Mouse (Mus musculus): ENCODE measurements at regions not wholly inside any gene's neighbourhood (a gene's known extent, or its start where the extent isn't known, plus 50 kb on each side); places are given as distances from the start of the nearest gene placed in this dataset.

GRCm38 (mm10) chr11:17417656-17418289 lies 160.4 kb downstream of the C1d start:
- H3K27me3 ChIP-seq: 0 out of 2 replicates have a peak, but pooled peaks cover 3% of the 10 kb centered on the region
- no peak overlapping the region for H3K4me3 ChIP-seq
- ATAC-seq (ENCODE audit: low FRiP score, low read depth): no peak
- H3K9ac ChIP-seq: no peak overlapping the region
- no peaks in the 10 kb centered on the region for H3K36me3 ChIP-seq
- 53% methylated on average over 4 of the region's 4 CpGs for WGBS
- H3K4me2 ChIP-seq (replicated peaks): no peak overlapping the region
- H3K27ac ChIP-seq: no peak overlapping the region
- H3K9me3 ChIP-seq: peaks cover 6% of the 10 kb centered on the region
- no peaks in the 10 kb centered on the region for H3K4me1 ChIP-seq

GRCm38 (mm10) chr11:17442133-17442532 lies 184.8 kb downstream of the C1d start:
- H3K9ac ChIP-seq: no peak overlapping the region
- peaks cover 72% of the 10 kb centered on the region for H3K27me3 ChIP-seq
- H3K4me2 ChIP-seq (replicated peaks): no peak overlapping the region
- H3K36me3 ChIP-seq: no peaks in the 10 kb centered on the region
- no peak overlapping the region for H3K27ac ChIP-seq
- 12% methylated on average over 4 of the region's 4 CpGs for WGBS
- H3K4me1 ChIP-seq: no peaks in the 10 kb centered on the region
- H3K4me3 ChIP-seq: no peak overlapping the region
- no peak for ATAC-seq (ENCODE audit: low FRiP score, low read depth)
- H3K9me3 ChIP-seq: no peaks in the 10 kb centered on the region

- 64% methylated on average over 7 of the region's 7 CpGs for WGBS
- no peak overlapping the region for H3K4me2 ChIP-seq (replicated peaks)
- no peak overlapping the region for H3K27ac ChIP-seq
- H3K27me3 ChIP-seq: peaks cover 89% of the 10 kb centered on the region
- peaks cover 11% of the 10 kb centered on the region for H3K4me1 ChIP-seq
- ATAC-seq (ENCODE audit: low FRiP score, low read depth): no peak
- no peak overlapping the region for H3K4me3 ChIP-seq
- no peaks in the 10 kb centered on the region for H3K36me3 ChIP-seq
- no peak overlapping the region for H3K9ac ChIP-seq
- H3K9me3 ChIP-seq: no peaks in the 10 kb centered on the region
Observed at GRCm38 (mm10) chr11:17449289-17449688, 191.9 kb downstream of the C1d start.

- no peak for ATAC-seq (ENCODE audit: low FRiP score, low read depth)
- no peak overlapping the region for H3K9ac ChIP-seq
- H3K9me3 ChIP-seq: no peaks in the 10 kb centered on the region
- no peak overlapping the region for H3K4me3 ChIP-seq
- peaks cover 93% of the 10 kb centered on the region for H3K27me3 ChIP-seq
- 18% methylated on average over 7 of the region's 7 CpGs for WGBS
- H3K36me3 ChIP-seq: no peaks in the 10 kb centered on the region
- H3K27ac ChIP-seq: no peak overlapping the region
- H3K4me1 ChIP-seq: peaks cover 11% of the 10 kb centered on the region
- no peak overlapping the region for H3K4me2 ChIP-seq (replicated peaks)
Observed at GRCm38 (mm10) chr11:17450360-17451045, 193.1 kb downstream of the C1d start.

GRCm38 (mm10) chr11:17451451-17451850 lies 194.1 kb downstream of the C1d start:
- Histone ChIP-seq H3K27me3 (peaks cover 91% of the 10 kb centered on the region), H3K9me3 (no peaks in the 10 kb centered on the region), H3K9ac (no peak overlapping the region), H3K4me1 (peaks cover 11% of the 10 kb centered on the region), H3K4me3 (no peak overlapping the region), H3K36me3 (no peaks in the 10 kb centered on the region), H3K4me2 (replicated peaks) (no peak overlapping the region), H3K27ac (no peak overlapping the region)
- no peak for ATAC-seq (ENCODE audit: low FRiP score, low read depth)
- WGBS: 80% methylated on average over 2 of the region's 2 CpGs

- Histone ChIP-seq H3K4me2 (replicated peaks) (no peak overlapping the region), H3K4me3 (no peak overlapping the region), H3K27me3 (peaks cover 90% of the 10 kb centered on the region), H3K27ac (no peak overlapping the region), H3K9ac (no peak overlapping the region), H3K4me1 (peaks cover 11% of the 10 kb centered on the region), H3K36me3 (no peaks in the 10 kb centered on the region), H3K9me3 (no peaks in the 10 kb centered on the region)
- no peak for ATAC-seq (ENCODE audit: low FRiP score, low read depth)
- 68% methylated on average over 9 of the region's 9 CpGs for WGBS
Observed at GRCm38 (mm10) chr11:17453530-17453929, 196.2 kb downstream of the C1d start.

- H3K4me2 ChIP-seq (replicated peaks): no peak overlapping the region
- H3K36me3 ChIP-seq: no peaks in the 10 kb centered on the region
- 73% methylated on average over 4 of the region's 4 CpGs for WGBS
- peaks cover 75% of the 10 kb centered on the region for H3K27me3 ChIP-seq
- no peak overlapping the region for H3K4me3 ChIP-seq
- peaks cover 3% of the 10 kb centered on the region; the same call in 1 of the 2 replicates for H3K4me1 ChIP-seq
- H3K9me3 ChIP-seq: no peaks in the 10 kb centered on the region
- ATAC-seq (ENCODE audit: low FRiP score, low read depth): no peak
- H3K27ac ChIP-seq: no peak overlapping the region
- no peak overlapping the region for H3K9ac ChIP-seq
Observed at GRCm38 (mm10) chr11:17458946-17459345, 201.6 kb downstream of the C1d start.

GRCm38 (mm10) chr11:17460024-17460919 lies 202.9 kb downstream of the C1d start:
- no peak for ATAC-seq (ENCODE audit: low FRiP score, low read depth)
- Histone ChIP-seq H3K4me3 (no peak overlapping the region), H3K4me1 (peaks cover 3% of the 10 kb centered on the region; the same call in 1 of the 2 replicates), H3K36me3 (no peaks in the 10 kb centered on the region), H3K9me3 (no peaks in the 10 kb centered on the region), H3K27ac (no peak overlapping the region), H3K27me3 (peaks cover 68% of the 10 kb centered on the region), H3K4me2 (replicated peaks) (peak overlapping the region; percentile 50), H3K9ac (no peak overlapping the region)
- 24% methylated on average over 11 of the region's 11 CpGs for WGBS

GRCm38 (mm10) chr11:17460920-17461279 lies 203.5 kb downstream of the C1d start:
- Histone ChIP-seq H3K27ac (no peak overlapping the region), H3K27me3 (peaks cover 63% of the 10 kb centered on the region), H3K4me1 (peaks cover 3% of the 10 kb centered on the region; the same call in 1 of the 2 replicates), H3K4me2 (replicated peaks) (peak overlapping the region; percentile 50), H3K36me3 (no peaks in the 10 kb centered on the region), H3K4me3 (peak overlapping the region; percentile 19; the same call in 1 of the 2 replicates), H3K9me3 (no peaks in the 10 kb centered on the region), H3K9ac (no peak overlapping the region)
- WGBS: 9% methylated on average over 13 of the region's 13 CpGs
- no peak for ATAC-seq (ENCODE audit: low FRiP score, low read depth)

GRCm38 (mm10) chr11:17461701-17462100 lies 204.3 kb downstream of the C1d start:
- Histone ChIP-seq H3K9me3 (no peaks in the 10 kb centered on the region), H3K27me3 (peaks cover 57% of the 10 kb centered on the region)
- 78% methylated on average over 1 of the region's 1 CpGs for WGBS

GRCm38 (mm10) chr11:17464875-17465274 lies 207.5 kb downstream of the C1d start:
- Histone ChIP-seq H3K27ac (no peak overlapping the region), H3K4me1 (peaks cover 3% of the 10 kb centered on the region; the same call in 1 of the 2 replicates), H3K4me3 (no peak overlapping the region), H3K9me3 (no peaks in the 10 kb centered on the region), H3K4me2 (replicated peaks) (no peak overlapping the region), H3K9ac (no peak overlapping the region), H3K27me3 (peaks cover 31% of the 10 kb centered on the region), H3K36me3 (no peaks in the 10 kb centered on the region)
- peak; percentile 86 for ATAC-seq (ENCODE audit: low FRiP score, low read depth)
- WGBS: 13% methylated on average over 2 of the region's 2 CpGs

More at GRCm38 (mm10) chr11:17461701-17462100, 204.3 kb downstream of the C1d start:
- Histone ChIP-seq H3K4me3 (no peak overlapping the region), H3K9ac (no peak overlapping the region), H3K4me1 (peaks cover 3% of the 10 kb centered on the region; the same call in 1 of the 2 replicates), H3K27ac (no peak overlapping the region), H3K4me2 (replicated peaks) (no peak overlapping the region), H3K36me3 (no peaks in the 10 kb centered on the region)
- ATAC-seq (ENCODE audit: low FRiP score, low read depth): no peak
